Mouse (Mus musculus) neural tube, embryonic 11.5 days (tissue): ENCODE data around the gene Platr17. TPM values are rescaled to one million over a fixed set of nuclear protein-coding genes. Genes with fewer than 3 reads are reported as not detected.

Source experiments
- ATAC-seq: fragments of 200-750 bp; cut with Nextera tagmentation; 2 replicates; pipeline ENCODE4 v1.8.0; 2017; ENCODE audit warnings: moderate number of reproducible peaks, mild to moderate bottlenecking, moderate TSS enrichment, moderate library complexity; ENCODE audit not compliant: insufficient read depth, low FRiP score, low TSS enrichment
- DNase-seq: peaks from one replicate; pipeline ENCODE4 v3.0.0-alpha.2; 2015; ENCODE audit warnings: low spot score
- H3K27ac ChIP-seq: fragments of 300-500 bp; sonication (generic); 2 replicates; pipeline ENCODE4 v1.5.1; 2014; ENCODE audit warnings: low read depth, mild to moderate bottlenecking, low read length
- H3K27me3 ChIP-seq: fragments of 300-500 bp; sonication (generic); 2 replicates; pipeline ENCODE4 v1.6.1; 2014; ENCODE audit warnings: mild to moderate bottlenecking, low read length, mixed read lengths; ENCODE audit not compliant: control insufficient read depth, insufficient read depth
- H3K36me3 ChIP-seq: fragments of 300-500 bp; sonication (generic); 2 replicates; pipeline ENCODE4 v1.6.1; 2014; ENCODE audit warnings: mild to moderate bottlenecking, low read length, moderate library complexity, mixed read lengths; ENCODE audit not compliant: control insufficient read depth, insufficient read depth
- H3K4me1 ChIP-seq: fragments of 300-500 bp; sonication (generic); 2 replicates; pipeline ENCODE4 v1.6.1; 2014; ENCODE audit warnings: low read length, mixed read lengths; ENCODE audit not compliant: control insufficient read depth, insufficient read depth
- H3K4me2 ChIP-seq: fragments of 300-500 bp; sonication (generic); 2 replicates; pipeline ENCODE4 v1.6.1; 2014; ENCODE audit warnings: low read depth, mild to moderate bottlenecking, moderate library complexity
- H3K4me3 ChIP-seq: fragments of 300-500 bp; sonication (generic); 2 replicates; pipeline ENCODE4 v1.5.1; 2014; ENCODE audit warnings: low read depth, low read length
- H3K9ac ChIP-seq: fragments of 300-500 bp; sonication (generic); 2 replicates; pipeline ENCODE4 v1.6.1; 2014; ENCODE audit warnings: mild to moderate bottlenecking, low read length
- H3K9me3 ChIP-seq: fragments of 300-500 bp; sonication (generic); 2 replicates; pipeline ENCODE4 v1.6.1; 2016; ENCODE audit warnings: low read length; ENCODE audit not compliant: control insufficient read depth
- WGBS: fragments of 180-500 bp; shearing (Covaris S2); extraction: QIAGEN DNeasy Blood & Tissue Kit; methylation state at CpG from one replicate; pipeline ENCODE4 v1.1.7; 2014; 5-methylcytosine and 5-hydroxymethylcytosine counted together
- polyA plus RNA-seq: library from polyadenylated mRNA; unstranded; fragments of >200 nt; fragmentation: Nextera tagmentation; extraction: Ambion mirVana; gene quantifications from 2 replicates; pipeline ENCODE4 v1.2.1, GENCODE M21; 2014

Gene Platr17
- polyA plus RNA-seq, 1 experiment from 2014 or later: not detected

- H3K4me1 ChIP-seq: peaks cover 6% of the 10 kb centered on the region; the same call in 1 of the 2 replicates
- H3K9me3 ChIP-seq: no peaks in the 10 kb centered on the region
- H3K36me3 ChIP-seq: no peaks in the 10 kb centered on the region
- H3K4me2 ChIP-seq: no peak overlapping the region
- DNase-seq (no peak), ATAC-seq (no peak)
- no peak overlapping the region for H3K27ac ChIP-seq
- WGBS: 86% methylated on average over 10 of the region's 10 CpGs
- H3K4me3 ChIP-seq: no peak overlapping the region
- H3K9ac ChIP-seq: no peak overlapping the region
- H3K27me3 ChIP-seq: no peaks in the 10 kb centered on the region
Measured at GRCm38 (mm10) chr17:33924577-33925283, 19.8 kb downstream of the Platr17 start.

GRCm38 (mm10) chr17:33925406-33926116 lies 20.6 kb downstream of the Platr17 start:
- ATAC-seq (no peak), DNase-seq (no peak)
- H3K9ac ChIP-seq: no peak overlapping the region
- no peaks in the 10 kb centered on the region for H3K36me3 ChIP-seq
- 0 out of 2 replicates have a peak, but pooled peaks cover under 1% of the 10 kb centered on the region for H3K4me1 ChIP-seq
- H3K9me3 ChIP-seq: no peaks in the 10 kb centered on the region
- H3K4me3 ChIP-seq: no peak overlapping the region
- 83% methylated on average over 20 of the region's 21 CpGs for WGBS
- no peak overlapping the region for H3K27ac ChIP-seq
- no peak overlapping the region for H3K4me2 ChIP-seq
- H3K27me3 ChIP-seq: no peaks in the 10 kb centered on the region

DNA sequence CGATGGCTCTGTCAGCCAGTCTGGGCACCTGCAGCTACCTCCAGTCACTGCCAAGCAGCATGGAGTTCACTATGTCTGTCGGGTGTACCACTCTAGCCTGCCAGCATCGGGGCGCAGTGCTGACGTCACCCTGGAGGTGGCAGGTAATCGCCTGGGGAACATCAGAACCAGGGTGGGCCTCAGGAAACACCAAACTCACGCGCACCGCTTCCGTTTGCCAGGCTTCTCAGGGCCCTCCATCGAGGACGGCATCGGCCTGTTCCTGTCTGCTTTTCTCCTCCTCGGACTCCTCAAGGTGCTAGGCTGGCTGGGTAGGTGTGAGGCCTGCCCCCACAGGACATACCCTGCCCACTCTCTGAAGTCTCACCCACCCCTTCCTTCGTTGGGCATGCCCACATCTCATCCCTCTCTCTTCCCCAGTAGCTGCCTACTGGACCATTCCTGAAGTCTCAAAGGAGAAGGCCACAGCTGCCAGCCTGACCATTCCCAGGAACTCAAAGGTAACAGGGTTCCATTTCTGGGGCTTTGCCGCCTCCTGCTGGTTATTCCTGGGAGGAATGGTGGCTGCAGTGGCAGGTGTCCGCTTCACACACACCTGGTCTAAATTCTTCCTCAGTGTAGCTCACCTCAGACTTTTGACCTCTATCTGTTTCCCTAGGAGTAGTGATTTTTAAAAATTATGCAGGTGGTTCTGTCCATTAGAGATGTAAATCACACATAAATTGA lies 21.4 kb downstream of the Platr17 start:
- no peaks in the 10 kb centered on the region for H3K27me3 ChIP-seq
- no peak overlapping the region for H3K4me2 ChIP-seq
- 73% methylated on average over 17 of the region's 17 CpGs for WGBS
- H3K9me3 ChIP-seq: no peaks in the 10 kb centered on the region
- no peak for DNase-seq
- H3K4me1 ChIP-seq: peaks cover 9% of the 10 kb centered on the region; the same call in 1 of the 2 replicates
- H3K9ac ChIP-seq: no peak overlapping the region
- no peak overlapping the region for H3K4me3 ChIP-seq
- no peaks in the 10 kb centered on the region for H3K36me3 ChIP-seq
- no peak for ATAC-seq
- H3K27ac ChIP-seq: no peak overlapping the region

DNA sequence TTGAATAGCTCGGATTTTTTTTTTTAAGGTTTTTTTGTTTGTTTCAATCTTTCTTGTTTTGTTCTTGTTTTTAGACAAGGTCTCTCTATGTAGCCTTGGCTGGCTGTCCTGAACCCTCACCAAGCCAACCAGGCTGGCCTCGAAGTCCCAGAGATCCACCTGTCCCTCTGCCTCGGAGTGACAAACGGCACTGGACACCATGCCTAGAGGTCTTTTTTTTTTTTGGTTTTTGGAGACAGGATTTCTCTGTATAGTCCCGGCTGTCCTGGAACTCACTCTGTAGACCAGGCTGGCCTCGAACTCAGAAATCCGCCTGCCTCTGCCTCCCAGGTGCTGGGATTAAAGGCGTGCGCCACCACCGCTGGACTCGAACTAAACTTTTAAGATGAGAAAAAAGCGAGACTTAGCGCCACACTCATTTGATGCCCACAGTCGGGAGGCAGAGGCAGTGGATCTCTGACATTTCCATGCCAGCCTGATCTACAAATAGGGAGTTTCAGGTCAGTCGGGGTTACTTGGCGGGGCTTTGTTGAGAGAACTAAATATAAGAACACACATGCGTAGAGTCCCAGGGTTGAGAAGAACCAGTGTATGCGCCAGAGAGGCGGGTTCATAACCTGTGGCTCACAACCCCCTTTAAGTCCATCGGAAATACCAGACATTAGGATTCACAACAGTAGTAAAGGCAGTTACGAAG lies 23.5 kb downstream of the Platr17 start:
- Histone ChIP-seq H3K4me1 (peaks cover 9% of the 10 kb centered on the region; the same call in 1 of the 2 replicates), H3K4me2 (peak overlapping the region; percentile 99), H3K9ac (peak overlapping the region; percentile 67), H3K27me3 (no peaks in the 10 kb centered on the region), H3K9me3 (no peaks in the 10 kb centered on the region), H3K36me3 (peaks cover 4% of the 10 kb centered on the region; the same call in 1 of the 2 replicates), H3K27ac (no peak overlapping the region), H3K4me3 (peak overlapping the region; percentile 91)
- ATAC-seq (no peak), DNase-seq (no peak)
- 63% methylated on average over 21 of the region's 21 CpGs for WGBS

DNA sequence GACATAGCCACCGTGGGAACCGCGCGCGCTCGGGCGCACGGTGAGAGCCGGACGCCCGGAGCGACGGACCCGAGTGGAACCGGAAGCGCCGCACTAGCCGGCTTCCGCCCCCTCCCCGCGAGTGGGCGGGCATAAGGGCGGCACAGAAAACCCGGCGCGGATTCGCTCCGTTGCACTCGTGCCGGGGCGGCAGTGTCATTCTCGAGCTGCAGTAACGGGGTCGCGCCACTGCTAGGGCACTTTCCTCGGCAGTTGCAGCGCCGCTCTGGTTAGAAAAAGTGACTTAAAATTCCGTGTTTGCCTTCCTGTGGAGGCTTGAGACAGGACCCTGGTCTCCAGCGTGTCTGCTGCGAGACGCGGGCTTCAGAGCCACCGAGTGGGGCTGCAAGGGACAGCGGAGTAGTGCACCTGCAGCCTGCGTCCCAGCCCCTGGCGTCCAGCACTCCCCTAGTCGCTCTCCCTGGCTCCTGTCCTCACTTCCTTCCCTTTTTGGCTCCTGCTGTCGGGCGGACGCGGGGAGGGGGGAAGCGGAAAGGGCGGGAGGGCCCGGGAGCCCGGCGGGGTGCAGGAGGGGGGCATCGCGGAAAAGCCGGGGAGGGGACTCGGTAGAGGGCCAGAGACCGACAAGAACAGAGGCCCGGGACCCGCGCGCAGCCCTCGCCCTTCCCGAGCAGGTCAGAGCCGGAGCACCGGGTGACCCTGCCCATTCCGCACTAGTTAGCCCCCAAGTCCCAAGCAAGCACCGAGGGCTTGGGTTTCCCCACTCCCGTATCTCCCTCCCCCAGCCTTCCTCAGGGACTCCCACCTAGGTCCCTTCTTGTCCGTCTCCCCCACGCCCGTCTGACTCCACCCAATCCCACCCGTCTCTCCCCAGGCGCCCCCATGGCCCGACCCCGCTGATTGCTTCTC lies 24.7 kb downstream of the Platr17 start, which contains the start of gene Rgl2:
Gene Rgl2 (plus strand): TSS at position 173 of the 909 bp plus-strand sequence.
- Histone ChIP-seq H3K4me3 (peak within 1 kb of the TSS; percentile 91), H3K36me3 (peaks cover 5% of the 10 kb centered on the region; the same call in 1 of the 2 replicates), H3K9me3 (no peaks in the 10 kb centered on the region), H3K4me2 (peak within 1 kb of the TSS; percentile 99), H3K4me1 (peaks cover 9% of the 10 kb centered on the region; the same call in 1 of the 2 replicates), H3K27ac (peak within 1 kb of the TSS; percentile 95), H3K9ac (peak within 1 kb of the TSS; percentile 88), H3K27me3 (no peaks in the 10 kb centered on the region)
- ATAC-seq: peak; percentile 83
- DNase-seq: peak; percentile 97
- under 1% methylated on average over 71 of the region's 80 CpGs for WGBS

GRCm38 (mm10) chr17:33930280-33931158 lies 25.6 kb downstream of the Platr17 start:
- H3K4me3 ChIP-seq: peak overlapping the region; percentile 91
- H3K27ac ChIP-seq: peak overlapping the region; percentile 95
- DNase-seq (peak; percentile 33), ATAC-seq (0 out of 2 replicates have a peak, but pooled peaks have one; percentile 3)
- H3K4me2 ChIP-seq: peak overlapping the region; percentile 99
- peak overlapping the region; percentile 88 for H3K9ac ChIP-seq
- H3K9me3 ChIP-seq: no peaks in the 10 kb centered on the region
- H3K36me3 ChIP-seq: peaks cover 6% of the 10 kb centered on the region
- WGBS: under 1% methylated on average over 44 of the region's 45 CpGs
- no peaks in the 10 kb centered on the region for H3K27me3 ChIP-seq
- peaks cover 9% of the 10 kb centered on the region; the same call in 1 of the 2 replicates for H3K4me1 ChIP-seq
